Mouse (Mus musculus) intestine, postnatal 0 days (tissue): Measurements from ENCODE around the gene Rabl2. TPM values are rescaled to one million over a fixed set of nuclear protein-coding genes. Genes with fewer than 3 reads are reported as not detected.

Experiments used
- ATAC-seq: fragments of 200-750 bp; cut with Nextera tagmentation; 2 replicates; pipeline ENCODE4 v1.8.0; 2017; ENCODE audit warnings: mild to moderate bottlenecking, moderate TSS enrichment, moderate library complexity
- H3K27ac ChIP-seq: fragments of 300-500 bp; sonication (generic); 2 replicates; pipeline ENCODE4 v1.5.1; 2014; ENCODE audit warnings: mild to moderate bottlenecking, low read depth, low read length, moderate library complexity
- H3K27me3 ChIP-seq: fragments of 300-500 bp; sonication (generic); replicated peaks from 2 replicates; pipeline ENCODE4 v1.6.1; 2014; ENCODE audit warnings: low read length, mixed read lengths; ENCODE audit not compliant: control insufficient read depth, insufficient read depth
- H3K36me3 ChIP-seq: fragments of 300-500 bp; sonication (generic); 2 replicates; pipeline ENCODE4 v1.6.1; 2014; ENCODE audit warnings: mild to moderate bottlenecking, moderate library complexity; ENCODE audit not compliant: control insufficient read depth, insufficient read depth
- H3K4me1 ChIP-seq: fragments of 300-500 bp; sonication (generic); replicated peaks from 2 replicates; pipeline ENCODE4 v1.6.1; 2014; ENCODE audit warnings: antibody characterized with exemption, low read length, mixed read lengths; ENCODE audit not compliant: control insufficient read depth, insufficient read depth
- H3K4me2 ChIP-seq: fragments of 300-500 bp; sonication (generic); replicated peaks from 2 replicates; pipeline ENCODE4 v1.6.1; 2014; ENCODE audit warnings: low read depth, mild to moderate bottlenecking, moderate library complexity
- H3K4me3 ChIP-seq: fragments of 300-500 bp; sonication (generic); 2 replicates; pipeline ENCODE4 v1.5.1; 2014; ENCODE audit warnings: low read depth, low read length
- H3K9ac ChIP-seq: fragments of 300-500 bp; sonication (generic); 2 replicates; pipeline ENCODE4 v1.6.1; 2014; ENCODE audit warnings: mild to moderate bottlenecking, low read depth, low read length
- H3K9me3 ChIP-seq: fragments of 300-500 bp; sonication (generic); 2 replicates; pipeline ENCODE4 v1.6.1; 2016; ENCODE audit warnings: mixed run types; ENCODE audit not compliant: control insufficient read depth
- CTCF ChIP-seq: sonication (generic); IDR thresholded peaks from 2 replicates; pipeline ENCODE4 v1.5.1; 2016; ENCODE audit warnings: low read depth, mild to moderate bottlenecking, control low read depth, antibody characterized with exemption, moderate library complexity
- WGBS: fragments of 180-500 bp; shearing (Covaris S2); extraction: QIAGEN DNeasy Blood & Tissue Kit; methylation state at CpG from one replicate; pipeline ENCODE4 v1.1.7; 2014; 5-methylcytosine and 5-hydroxymethylcytosine counted together
- polyA plus RNA-seq: library from polyadenylated mRNA; unstranded; fragments of >200 nt; fragmentation: Nextera tagmentation; extraction: Ambion mirVana; gene quantifications from 2 replicates; pipeline ENCODE4 v1.2.1, GENCODE M21; 2015

Gene Rabl2
- polyA plus RNA-seq, 1 experiment from 2014 or later: 7.6 TPM

GRCm38 (mm10) chr15:89556401-89557178 lies 35.1 kb downstream of the Rabl2 start:
- Histone ChIP-seq H3K9ac (no peak overlapping the region), H3K4me1 (no peaks in the 10 kb centered on the region), H3K27me3 (peaks cover 21% of the 10 kb centered on the region), H3K4me2 (peak overlapping the region; percentile 27; the same call in 1 of the 2 replicates), H3K36me3 (no peaks in the 10 kb centered on the region; the same call in 1 of the 2 replicates), H3K9me3 (no peaks in the 10 kb centered on the region), H3K4me3 (no peak overlapping the region), H3K27ac (no peak overlapping the region)
- ATAC-seq: no peak
- peak; percentile 52 for TF ChIP-seq CTCF
- WGBS: 38% methylated on average over 23 of the region's 23 CpGs

- H3K4me2 ChIP-seq: no peak overlapping the region
- no peak overlapping the region for H3K4me3 ChIP-seq
- peaks cover 21% of the 10 kb centered on the region for H3K27me3 ChIP-seq
- no peak overlapping the region for H3K27ac ChIP-seq
- TF ChIP-seq CTCF: no peak
- H3K9me3 ChIP-seq: no peaks in the 10 kb centered on the region
- no peak for ATAC-seq
- 83% methylated on average over 6 of the region's 6 CpGs for WGBS
- H3K9ac ChIP-seq: no peak overlapping the region
- no peaks in the 10 kb centered on the region; the same call in 1 of the 2 replicates for H3K36me3 ChIP-seq
- H3K4me1 ChIP-seq: no peaks in the 10 kb centered on the region
Measured at GRCm38 (mm10) chr15:89555591-89555990, 36.1 kb downstream of the Rabl2 start.

GRCm38 (mm10) chr15:89551733-89552132 lies 40.0 kb downstream of the Rabl2 start:
- no peak for TF ChIP-seq CTCF
- Histone ChIP-seq H3K36me3 (no peaks in the 10 kb centered on the region), H3K4me2 (no peak overlapping the region), H3K4me1 (no peaks in the 10 kb centered on the region), H3K4me3 (no peak overlapping the region), H3K27ac (no peak overlapping the region), H3K9me3 (no peaks in the 10 kb centered on the region), H3K9ac (no peak overlapping the region), H3K27me3 (peaks cover 8% of the 10 kb centered on the region; the same call in 1 of the 2 replicates)
- WGBS: 82% methylated on average over 1 of the region's 1 CpGs
- ATAC-seq: no peak

- Histone ChIP-seq H3K36me3 (no peaks in the 10 kb centered on the region), H3K4me3 (no peak overlapping the region), H3K27me3 (0 out of 2 replicates have a peak, but pooled peaks cover 8% of the 10 kb centered on the region), H3K27ac (no peak overlapping the region), H3K9ac (no peak overlapping the region), H3K4me1 (no peaks in the 10 kb centered on the region), H3K4me2 (no peak overlapping the region), H3K9me3 (no peaks in the 10 kb centered on the region)
- no peak for ATAC-seq
- TF ChIP-seq CTCF: no peak
- WGBS: 90% methylated on average over 8 of the region's 8 CpGs
Measured at GRCm38 (mm10) chr15:89550506-89550905, 41.2 kb downstream of the Rabl2 start.

GRCm38 (mm10) chr15:89548837-89549236 lies 42.9 kb downstream of the Rabl2 start:
- WGBS: 59% methylated on average over 11 of the region's 11 CpGs

GRCm38 (mm10) chr15:89547824-89548601 lies 43.7 kb downstream of the Rabl2 start:
- Histone ChIP-seq H3K4me2 (peak overlapping the region; percentile 45), H3K27me3 (0 out of 2 replicates have a peak, but pooled peaks cover 8% of the 10 kb centered on the region), H3K27ac (no peak overlapping the region), H3K9ac (no peak overlapping the region), H3K4me1 (no peaks in the 10 kb centered on the region), H3K4me3 (peak overlapping the region; percentile 13; the same call in 1 of the 2 replicates), H3K36me3 (no peaks in the 10 kb centered on the region), H3K9me3 (no peaks in the 10 kb centered on the region)
- peak; percentile 28; the same call in 1 of the 2 replicates for TF ChIP-seq CTCF
- ATAC-seq: no peak; the same call in 1 of the 2 replicates
- 28% methylated on average over 57 of the region's 58 CpGs for WGBS

More at GRCm38 (mm10) chr15:89548837-89549236, 42.9 kb downstream of the Rabl2 start:
- Histone ChIP-seq H3K4me2 (no peak overlapping the region), H3K9me3 (no peaks in the 10 kb centered on the region), H3K27me3 (0 out of 2 replicates have a peak, but pooled peaks cover 8% of the 10 kb centered on the region), H3K27ac (no peak overlapping the region), H3K4me3 (no peak overlapping the region), H3K4me1 (no peaks in the 10 kb centered on the region), H3K9ac (no peak overlapping the region), H3K36me3 (no peaks in the 10 kb centered on the region)
- TF ChIP-seq CTCF: no peak
- no peak for ATAC-seq
